Comparison of ENCODE assay signal across 10 mouse cellular contexts in genomic region chr13:20120723-20121122, GRCm38 (mm10). TPM values are rescaled to one million over a fixed set of nuclear protein-coding genes. Genes with fewer than 3 reads are reported as not detected.
DNase-seq lines count a peak whose midpoint lies in the region; ATAC-seq and TF ChIP-seq lines count a peak whose summit lies in the region.
"Had no signal": no experiment of that assay in that cellular context is flagged by ENCODE, and none has a peak within 500 bp of the region (broad histone marks: within the 10 kb centered on the region; RNA-seq: fewer than 3 reads in every experiment).

No protein-coding gene starts in this region.

- H3K36me3 ChIP-seq in kidney, embryonic 16.5 days (ENCODE audit: insufficient read depth, low read length): no peaks in the 10 kb centered on the region
- H3K36me3 ChIP-seq in kidney, embryonic 14.5 days (ENCODE audit: control insufficient read depth, insufficient read depth, low read length): no peaks in the 10 kb centered on the region
- no peaks in the 10 kb centered on the region for H3K36me3 ChIP-seq in forebrain, postnatal 0 days (ENCODE audit: insufficient read depth)
- H3K36me3 ChIP-seq: embryonic facial prominence, embryonic 15.5 days had no signal

- peak; percentile 95 for ATAC-seq in hematopoietic stem cell, adult 5-6 weeks (replicated peaks in 1 of 2; ENCODE audit: insufficient read depth in 1 of 2, low FRiP score in 2 of 2, low TSS enrichment in 1 of 2, low read depth in 1 of 2, poor library complexity in 2 of 2, severe bottlenecking in 2 of 2)
- ATAC-seq in megakaryocyte-erythroid progenitor cell, adult 5-6 weeks (replicated peaks; ENCODE audit: low FRiP score, low TSS enrichment, poor library complexity, severe bottlenecking): peak; percentile 44; the same call in 1 of the 2 replicates
- ATAC-seq in kidney, embryonic 16.5 days (ENCODE audit: low FRiP score, low TSS enrichment): no peak
- no peak for ATAC-seq in kidney, embryonic 14.5 days (ENCODE audit: low FRiP score, low TSS enrichment)
- no peak for ATAC-seq in forebrain, postnatal 0 days

- no peak overlapping the region for H3K4me3 ChIP-seq in kidney, embryonic 16.5 days (ENCODE audit: low read length)
- no peak overlapping the region for H3K4me3 ChIP-seq in kidney, embryonic 14.5 days (ENCODE audit: low read length)
- H3K4me3 ChIP-seq in forebrain, postnatal 0 days (ENCODE audit: low read depth, low read length): no peak overlapping the region
- H3K4me3 ChIP-seq: embryonic facial prominence, embryonic 15.5 days had no signal

- no peak for TF ChIP-seq CTCF in forebrain, postnatal 0 days (IDR thresholded peaks at IDR 0.05; ENCODE audit: low read depth)

- H3K9ac ChIP-seq in kidney, embryonic 16.5 days (replicated peaks; ENCODE audit: low read length): no peak overlapping the region
- no peak overlapping the region for H3K9ac ChIP-seq in kidney, embryonic 14.5 days (ENCODE audit: low read depth, low read length)
- no peak overlapping the region for H3K9ac ChIP-seq in forebrain, postnatal 0 days
- H3K9ac ChIP-seq: embryonic facial prominence, embryonic 15.5 days had no signal

- H3K4me1 ChIP-seq in kidney, embryonic 16.5 days (ENCODE audit: insufficient read depth, low read length): no peaks in the 10 kb centered on the region; the same call in 1 of the 2 replicates
- H3K4me1 ChIP-seq in kidney, embryonic 14.5 days (ENCODE audit: control insufficient read depth, insufficient read depth, low read length): no peaks in the 10 kb centered on the region
- no peaks in the 10 kb centered on the region for H3K4me1 ChIP-seq in forebrain, postnatal 0 days (ENCODE audit: insufficient read depth)

- H3K27ac ChIP-seq in kidney, embryonic 16.5 days (ENCODE audit: low read length): no peak overlapping the region
- H3K27ac ChIP-seq in kidney, embryonic 14.5 days (ENCODE audit: low read depth, low read length): no peak overlapping the region
- H3K27ac ChIP-seq in forebrain, postnatal 0 days (ENCODE audit: low read depth, low read length): no peak overlapping the region
- H3K27ac ChIP-seq: embryonic facial prominence, embryonic 15.5 days had no signal

- no peaks in the 10 kb centered on the region for H3K9me3 ChIP-seq in kidney, embryonic 16.5 days (ENCODE audit: low read length)
- no peaks in the 10 kb centered on the region for H3K9me3 ChIP-seq in kidney, embryonic 14.5 days (ENCODE audit: control insufficient read depth, low read length)
- no peaks in the 10 kb centered on the region for H3K9me3 ChIP-seq in forebrain, postnatal 0 days (ENCODE audit: low read length)
- H3K9me3 ChIP-seq: embryonic facial prominence, embryonic 15.5 days had no signal

- 52% methylated on average over 5 of the region's 5 CpGs for WGBS in kidney, embryonic 16.5 days
- WGBS in kidney, embryonic 14.5 days: 64% methylated on average over 5 of the region's 5 CpGs
- 85% methylated on average over 5 of the region's 5 CpGs for WGBS in forebrain, postnatal 0 days

- H3K27me3 ChIP-seq in kidney, embryonic 16.5 days (ENCODE audit: insufficient read depth, low read length): no peaks in the 10 kb centered on the region
- no peaks in the 10 kb centered on the region for H3K27me3 ChIP-seq in kidney, embryonic 14.5 days (ENCODE audit: control insufficient read depth, insufficient read depth, low read length)
- peaks cover 22% of the 10 kb centered on the region for H3K27me3 ChIP-seq in forebrain, postnatal 0 days (ENCODE audit: insufficient read depth, low read length)
- H3K27me3 ChIP-seq: embryonic facial prominence, embryonic 15.5 days had no signal

- peak; percentile 69 for DNase-seq in CD4-positive, CD25-positive, alpha-beta regulatory T cell, adult 2 months (ENCODE audit: low read depth, low spot score)
- peak; percentile 51 for DNase-seq in T-cell, adult 2 months (ENCODE audit: low spot score)
- DNase-seq in layer of hippocampus, adult 8-10 months (ENCODE audit: low spot score in 2 of 2): no peak
- no peak for DNase-seq in forebrain, postnatal 0 days
- DNase-seq: adrenal gland, adult 2 months had no signal

- no peak overlapping the region for H3K4me2 ChIP-seq in kidney, embryonic 16.5 days (replicated peaks; ENCODE audit: low read depth, low read length)
- no peak overlapping the region for H3K4me2 ChIP-seq in kidney, embryonic 14.5 days (replicated peaks; ENCODE audit: low read depth, low read length)
- no peak overlapping the region for H3K4me2 ChIP-seq in forebrain, postnatal 0 days (ENCODE audit: low read depth)
- H3K4me2 ChIP-seq: embryonic facial prominence, embryonic 15.5 days had no signal

RNA-seq across cellular contexts. Expression of gene Elmo1, which starts 30.3 kb away (rescaled TPM):
- 91.4 and 133 TPM in 2 replicates for total RNA-seq in hematopoietic stem cell, adult 5-6 weeks (2017)
- 23.4 and 35.0 TPM in 2 replicates for total RNA-seq in megakaryocyte-erythroid progenitor cell, adult 5-6 weeks (2014; fragmentation: Nextera tagmentation)
- total RNA-seq in megakaryocyte-erythroid progenitor cell, adult 5-6 weeks (2017): 13.0 and 17.2 TPM in 2 replicates
- 10 to 100 TPM; 33.4 to 40.0 (median 36.3) TPM for total RNA-seq in layer of hippocampus, adult 8-10 months (2022)
- polyA plus RNA-seq in kidney, embryonic 16.5 days (2015; fragmentation: Nextera tagmentation; extraction: Ambion mirVana): 16.5 and 16.8 TPM in 2 replicates
- 7.9 and 15.4 TPM in 2 replicates for polyA plus RNA-seq in kidney, embryonic 14.5 days (2014; fragmentation: Nextera tagmentation; extraction: Ambion mirVana)
- 25.8 and 30.9 TPM in 2 replicates for total RNA-seq in forebrain, postnatal 0 days (2014; rRNA removed)
- 25.5 and 33.5 TPM in 2 replicates for polyA plus RNA-seq in forebrain, postnatal 0 days (2015; fragmentation: Nextera tagmentation; extraction: Ambion mirVana)

Comparison
In these comparisons a context has a peak if more than half of its experiments do, and no peak if none do; other contexts are left out.
1. DNase-seq: peak in CD4-positive, CD25-positive, alpha-beta regulatory T cell, adult 2 months (single experiment) and T-cell, adult 2 months (single experiment); none in layer of hippocampus, adult 8-10 months (0 of 2) and forebrain, postnatal 0 days (single experiment).
2. ATAC-seq: peak in hematopoietic stem cell, adult 5-6 weeks (2 of 2) and megakaryocyte-erythroid progenitor cell, adult 5-6 weeks (single experiment); none in kidney, embryonic 16.5 days (single experiment), kidney, embryonic 14.5 days (single experiment) and forebrain, postnatal 0 days (single experiment).